Mouse (Mus musculus): Measurements from ENCODE around the gene Anxa4.

DNA sequence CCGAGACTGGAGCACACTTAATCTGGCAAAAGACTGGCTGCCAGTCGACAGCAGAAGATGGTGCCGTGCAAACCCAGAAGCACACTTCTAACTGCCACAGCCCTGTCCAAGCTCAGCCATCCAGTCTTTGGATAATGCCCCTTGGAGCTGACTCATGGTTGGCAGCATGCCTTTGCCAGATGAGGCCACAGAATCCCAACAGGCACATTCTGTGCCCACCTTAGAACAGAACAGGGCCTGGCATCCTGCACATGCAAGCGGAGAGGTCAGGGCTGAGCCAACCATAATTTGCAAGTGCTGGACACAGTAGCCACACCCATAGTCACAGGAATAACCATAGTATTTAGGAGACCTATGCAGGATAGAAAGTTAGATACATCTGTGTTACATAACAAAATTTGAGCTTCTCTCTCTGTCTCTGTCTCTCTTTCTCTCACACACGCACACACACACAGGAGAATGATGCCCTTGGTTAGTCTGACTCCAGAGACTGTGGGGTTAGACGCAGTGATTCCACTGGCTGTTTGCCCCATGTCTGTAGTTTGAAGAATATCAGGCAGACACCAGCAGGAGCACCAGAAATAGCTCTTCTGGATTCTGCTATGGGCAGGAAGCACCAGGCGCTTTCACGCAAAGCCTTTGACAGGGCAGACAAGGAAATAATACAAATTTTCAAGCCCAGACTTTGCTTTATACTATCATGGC is 17.2 kb downstream of the Anxa4 start:
- TF ChIP-seq GATA1 (IDR thresholded peaks at IDR 0.05; ENCODE audit: borderline replicate concordance, low read length) (no peak), FLI1 (IDR thresholded peaks at IDR 0.05; ENCODE audit: low read length) (no peak)

All from megakaryocyte, embryonic 14.5 days (primary cell).